Mouse (Mus musculus): ENCODE data around the gene Angel1. TPM values are rescaled to one million over a fixed set of nuclear protein-coding genes. Genes with fewer than 3 reads are reported as not detected.

Angel1 gene
- polyA plus RNA-seq, 1 experiment from 2014 or later: 7.9 TPM

GRCm38 (mm10) chr12:86699965-86700926, 26.0 kb downstream of the Angel1 start:
- no peak overlapping the region for H3K4me3 ChIP-seq (ENCODE audit: low read depth, low read length)
- H3K9me3 ChIP-seq (replicated peaks; ENCODE audit: control insufficient read depth, low read length): no peaks in the 10 kb centered on the region
- H3K4me1 ChIP-seq (ENCODE audit: control insufficient read depth, insufficient read depth, low read length): peaks cover 23% of the 10 kb centered on the region
- no peak overlapping the region for H3K9ac ChIP-seq (ENCODE audit: low read depth, low read length)
- H3K4me2 ChIP-seq: 0 out of 2 replicates have a peak overlapping the region, but pooled peaks have one; percentile 19
- WGBS (ENCODE audit: insufficient replicate concordance): 29% methylated on average over 19 of the region's 19 CpGs
- 0 out of 2 replicates have a peak, but pooled peaks cover 3% of the 10 kb centered on the region for H3K27me3 ChIP-seq (ENCODE audit: control insufficient read depth, insufficient read depth, low read length)
- no peak for ATAC-seq (replicated peaks; ENCODE audit: insufficient number of reproducible peaks, low FRiP score, low TSS enrichment)
- H3K36me3 ChIP-seq (ENCODE audit: control insufficient read depth, insufficient read depth, low read length): peaks cover 11% of the 10 kb centered on the region
- no peak overlapping the region for H3K27ac ChIP-seq (ENCODE audit: low read depth, low read length)

GRCm38 (mm10) chr12:86698537-86698936, 27.7 kb downstream of the Angel1 start:
- peaks cover 34% of the 10 kb centered on the region for H3K4me1 ChIP-seq (ENCODE audit: control insufficient read depth, insufficient read depth, low read length)
- 0 out of 2 replicates have a peak, but pooled peaks cover 3% of the 10 kb centered on the region for H3K27me3 ChIP-seq (ENCODE audit: control insufficient read depth, insufficient read depth, low read length)
- no peaks in the 10 kb centered on the region for H3K9me3 ChIP-seq (replicated peaks; ENCODE audit: control insufficient read depth, low read length)
- H3K36me3 ChIP-seq (ENCODE audit: control insufficient read depth, insufficient read depth, low read length): peaks cover 11% of the 10 kb centered on the region
- H3K4me2 ChIP-seq: no peak overlapping the region
- H3K27ac ChIP-seq (ENCODE audit: low read depth, low read length): no peak overlapping the region
- ATAC-seq (replicated peaks; ENCODE audit: insufficient number of reproducible peaks, low FRiP score, low TSS enrichment): no peak
- no peak overlapping the region for H3K9ac ChIP-seq (ENCODE audit: low read depth, low read length)
- H3K4me3 ChIP-seq (ENCODE audit: low read depth, low read length): no peak overlapping the region

GRCm38 (mm10) chr12:86697996-86698395, 28.3 kb downstream of the Angel1 start:
- no peaks in the 10 kb centered on the region for H3K9me3 ChIP-seq (replicated peaks; ENCODE audit: control insufficient read depth, low read length)
- H3K4me2 ChIP-seq: no peak overlapping the region
- H3K27me3 ChIP-seq (ENCODE audit: control insufficient read depth, insufficient read depth, low read length): 0 out of 2 replicates have a peak, but pooled peaks cover 3% of the 10 kb centered on the region
- peaks cover 39% of the 10 kb centered on the region for H3K4me1 ChIP-seq (ENCODE audit: control insufficient read depth, insufficient read depth, low read length)
- H3K36me3 ChIP-seq (ENCODE audit: control insufficient read depth, insufficient read depth, low read length): peaks cover 8% of the 10 kb centered on the region
- ATAC-seq (replicated peaks; ENCODE audit: insufficient number of reproducible peaks, low FRiP score, low TSS enrichment): no peak
- 68% methylated on average over 2 of the region's 2 CpGs for WGBS (ENCODE audit: insufficient replicate concordance)
- no peak overlapping the region for H3K9ac ChIP-seq (ENCODE audit: low read depth, low read length)
- no peak overlapping the region for H3K4me3 ChIP-seq (ENCODE audit: low read depth, low read length)
- H3K27ac ChIP-seq (ENCODE audit: low read depth, low read length): no peak overlapping the region

GRCm38 (mm10) chr12:86694441-86694840, 31.8 kb downstream of the Angel1 start:
- H3K9ac ChIP-seq (ENCODE audit: low read depth, low read length): no peak overlapping the region
- no peak overlapping the region for H3K4me2 ChIP-seq
- H3K27ac ChIP-seq (ENCODE audit: low read depth, low read length): no peak overlapping the region
- 91% methylated on average over 1 of the region's 1 CpGs for WGBS (ENCODE audit: insufficient replicate concordance)
- H3K27me3 ChIP-seq (ENCODE audit: control insufficient read depth, insufficient read depth, low read length): no peaks in the 10 kb centered on the region
- peaks cover 6% of the 10 kb centered on the region for H3K36me3 ChIP-seq (ENCODE audit: control insufficient read depth, insufficient read depth, low read length)
- ATAC-seq (replicated peaks; ENCODE audit: insufficient number of reproducible peaks, low FRiP score, low TSS enrichment): no peak
- H3K4me1 ChIP-seq (ENCODE audit: control insufficient read depth, insufficient read depth, low read length): peaks cover 28% of the 10 kb centered on the region
- no peaks in the 10 kb centered on the region for H3K9me3 ChIP-seq (replicated peaks; ENCODE audit: control insufficient read depth, low read length)
- H3K4me3 ChIP-seq (ENCODE audit: low read depth, low read length): no peak overlapping the region

DNA sequence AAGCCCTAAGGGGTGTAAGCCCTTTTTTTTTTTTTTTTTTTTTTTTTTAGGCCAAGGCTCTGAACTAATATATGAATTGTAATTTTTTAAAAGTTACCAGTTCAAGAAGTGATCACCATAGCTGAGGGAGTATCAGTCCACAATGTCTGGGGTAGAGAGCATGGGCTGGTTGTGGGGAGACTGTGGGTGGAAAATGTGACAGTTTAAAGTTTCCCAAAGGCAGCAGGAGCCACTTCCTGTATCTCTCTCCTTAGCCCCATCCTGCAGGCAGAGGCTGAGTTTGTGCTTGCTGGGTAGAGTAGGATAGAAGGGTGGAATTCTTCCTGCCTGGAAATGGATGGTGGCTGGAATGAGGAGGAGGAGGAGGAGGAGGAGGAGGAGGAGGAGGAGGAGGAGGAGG, 32.9 kb downstream of the Angel1 start:
- no peak for ATAC-seq (replicated peaks; ENCODE audit: insufficient number of reproducible peaks, low FRiP score, low TSS enrichment)
- H3K9ac ChIP-seq (ENCODE audit: low read depth, low read length): no peak overlapping the region
- H3K27ac ChIP-seq (ENCODE audit: low read depth, low read length): no peak overlapping the region

DNA sequence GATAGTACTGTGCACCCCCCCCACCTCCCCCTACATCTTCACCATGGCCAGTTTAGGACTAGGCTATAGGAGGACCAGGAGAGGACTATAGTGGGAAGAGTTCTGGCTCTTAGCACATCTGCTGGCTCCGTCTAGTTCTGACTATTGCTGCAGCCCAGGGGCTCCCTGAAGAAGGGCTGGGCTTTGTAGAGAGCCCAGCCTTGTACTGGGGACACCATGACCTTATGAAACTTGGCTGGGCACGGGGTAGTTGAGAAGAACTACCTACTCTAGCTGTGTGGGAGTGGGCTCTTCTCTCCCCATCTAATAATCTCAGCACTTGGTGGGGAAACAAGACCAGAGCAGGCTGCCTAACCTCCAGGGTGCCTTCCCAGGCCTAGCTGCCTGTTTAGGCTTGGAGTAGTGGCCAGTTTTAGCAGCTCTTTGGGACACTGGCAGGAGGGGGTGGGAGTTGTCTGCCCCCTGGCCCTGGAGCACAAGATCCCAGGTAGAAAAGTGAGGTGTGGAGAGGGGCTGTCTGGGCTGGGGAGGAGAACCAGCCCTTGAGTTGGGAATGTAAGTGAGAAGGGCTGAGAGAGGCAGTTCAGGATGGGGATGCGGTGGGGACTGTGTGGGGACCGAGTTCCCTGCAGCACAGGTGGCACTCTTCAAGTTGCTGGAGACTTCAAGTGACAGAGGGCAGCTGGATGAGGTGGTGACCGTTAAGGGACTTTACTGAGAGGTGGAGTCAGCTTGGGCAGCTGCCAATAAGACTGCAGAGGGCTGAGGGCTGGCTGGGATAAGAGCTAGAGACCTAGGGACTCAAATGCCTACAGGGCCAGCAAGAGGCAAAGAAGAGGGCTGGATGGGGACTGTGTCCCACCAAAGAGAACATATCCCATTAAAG, 33.5 kb downstream of the Angel1 start:
- Histone ChIP-seq H3K9me3 (replicated peaks; ENCODE audit: control insufficient read depth, low read length) (no peaks in the 10 kb centered on the region), H3K27ac (ENCODE audit: low read depth, low read length) (no peak overlapping the region), H3K9ac (ENCODE audit: low read depth, low read length) (no peak overlapping the region), H3K4me1 (ENCODE audit: control insufficient read depth, insufficient read depth, low read length) (peaks cover 28% of the 10 kb centered on the region), H3K27me3 (ENCODE audit: control insufficient read depth, insufficient read depth, low read length) (no peaks in the 10 kb centered on the region), H3K4me2 (no peak overlapping the region), H3K36me3 (ENCODE audit: control insufficient read depth, insufficient read depth, low read length) (peaks cover 10% of the 10 kb centered on the region), H3K4me3 (ENCODE audit: low read depth, low read length) (no peak overlapping the region)
- ATAC-seq (replicated peaks; ENCODE audit: insufficient number of reproducible peaks, low FRiP score, low TSS enrichment): peak; percentile 7; the same call in 1 of the 2 replicates
- 53% methylated on average over 5 of the region's 5 CpGs for WGBS (ENCODE audit: insufficient replicate concordance)

More for the DNA sequence above, 32.9 kb downstream of the Angel1 start:
- Histone ChIP-seq H3K9me3 (replicated peaks; ENCODE audit: control insufficient read depth, low read length) (no peaks in the 10 kb centered on the region), H3K4me1 (ENCODE audit: control insufficient read depth, insufficient read depth, low read length) (peaks cover 25% of the 10 kb centered on the region; the same call in 1 of the 2 replicates), H3K36me3 (ENCODE audit: control insufficient read depth, insufficient read depth, low read length) (peaks cover 10% of the 10 kb centered on the region), H3K27me3 (ENCODE audit: control insufficient read depth, insufficient read depth, low read length) (no peaks in the 10 kb centered on the region), H3K4me2 (no peak overlapping the region), H3K4me3 (ENCODE audit: low read depth, low read length) (no peak overlapping the region)

DNA sequence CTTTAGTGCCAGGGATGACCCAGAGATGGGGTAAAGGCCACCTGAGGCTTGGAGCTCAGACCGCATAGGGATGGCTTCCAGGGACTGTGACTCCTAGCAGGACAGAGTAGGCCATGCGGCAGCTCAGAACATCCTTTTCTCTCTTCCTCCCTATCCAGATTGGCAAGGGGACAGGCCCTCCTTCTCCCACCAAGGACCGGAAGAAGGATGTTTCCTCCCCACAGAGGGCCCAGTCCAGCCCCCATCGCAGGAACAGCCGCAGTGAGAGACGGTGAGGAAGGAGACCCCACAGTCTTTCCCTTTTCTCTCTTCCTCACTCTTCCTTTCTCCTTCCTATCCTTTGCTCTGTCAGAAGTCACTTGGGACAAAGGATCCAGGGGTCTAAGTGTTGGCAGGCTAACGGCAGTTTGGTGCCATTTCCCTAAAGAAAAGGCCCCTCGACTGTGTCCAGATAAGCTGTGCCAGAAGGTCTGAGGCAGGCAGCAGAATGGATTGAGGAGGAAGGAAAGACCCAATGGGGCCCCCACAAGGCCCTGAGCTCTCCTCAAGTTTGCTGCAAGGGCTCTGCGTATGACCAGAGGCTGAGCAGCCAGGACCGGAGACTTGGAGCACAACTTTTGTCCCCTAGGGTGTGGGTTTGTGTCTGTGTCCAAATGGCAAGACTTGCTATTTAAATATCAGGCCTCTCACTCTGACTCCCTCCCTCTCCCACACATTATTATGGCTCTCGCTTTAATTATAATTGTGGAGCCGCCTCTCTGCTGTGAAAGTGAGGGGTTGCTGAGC, 35.4 kb downstream of the Angel1 start:
- H3K9ac ChIP-seq (ENCODE audit: low read depth, low read length): no peak overlapping the region
- no peaks in the 10 kb centered on the region for H3K9me3 ChIP-seq (replicated peaks; ENCODE audit: control insufficient read depth, low read length)
- peaks cover 32% of the 10 kb centered on the region for H3K4me1 ChIP-seq (ENCODE audit: control insufficient read depth, insufficient read depth, low read length)
- H3K27me3 ChIP-seq (ENCODE audit: control insufficient read depth, insufficient read depth, low read length): no peaks in the 10 kb centered on the region
- no peak for ATAC-seq (replicated peaks; ENCODE audit: insufficient number of reproducible peaks, low FRiP score, low TSS enrichment)
- H3K4me3 ChIP-seq (ENCODE audit: low read depth, low read length): no peak overlapping the region
- H3K27ac ChIP-seq (ENCODE audit: low read depth, low read length): peak overlapping the region; percentile 29; the same call in 1 of the 2 replicates
- peaks cover 4% of the 10 kb centered on the region; the same call in 1 of the 2 replicates for H3K36me3 ChIP-seq (ENCODE audit: control insufficient read depth, insufficient read depth, low read length)
- H3K4me2 ChIP-seq: no peak overlapping the region
- 71% methylated on average over 12 of the region's 12 CpGs for WGBS (ENCODE audit: insufficient replicate concordance)

- Histone ChIP-seq H3K9me3 (replicated peaks; ENCODE audit: control insufficient read depth, low read length) (no peaks in the 10 kb centered on the region), H3K27ac (ENCODE audit: low read depth, low read length) (no peak overlapping the region), H3K27me3 (ENCODE audit: control insufficient read depth, insufficient read depth, low read length) (no peaks in the 10 kb centered on the region), H3K4me3 (ENCODE audit: low read depth, low read length) (no peak overlapping the region), H3K4me1 (ENCODE audit: control insufficient read depth, insufficient read depth, low read length) (peaks cover 20% of the 10 kb centered on the region), H3K4me2 (no peak overlapping the region), H3K36me3 (ENCODE audit: control insufficient read depth, insufficient read depth, low read length) (peaks cover 4% of the 10 kb centered on the region; the same call in 1 of the 2 replicates), H3K9ac (ENCODE audit: low read depth, low read length) (no peak overlapping the region)
- WGBS (ENCODE audit: insufficient replicate concordance): 93% methylated on average over 27 of the region's 27 CpGs
- ATAC-seq (replicated peaks; ENCODE audit: insufficient number of reproducible peaks, low FRiP score, low TSS enrichment): no peak
These were observed 37.3 kb downstream of the Angel1 start for GRCm38 (mm10) chr12:86688917-86689316.

Measured in heart, embryonic 11.5 days (tissue).